Mouse (Mus musculus): ENCODE measurements at regions not wholly inside any gene's neighbourhood (a gene's known extent, or its start where the extent isn't known, plus 50 kb on each side); places are given as distances from the start of the nearest gene placed in this dataset.

GRCm38 (mm10) chr1:183826300-183826699 is 186.8 kb upstream of the Dusp10 start:
- Histone ChIP-seq H3K27me3 (ENCODE audit: insufficient read depth, low read length) (no peaks in the 10 kb centered on the region), H3K4me1 (replicated peaks; ENCODE audit: insufficient read depth, low read length) (no peaks in the 10 kb centered on the region), H3K4me3 (replicated peaks; ENCODE audit: low read depth, low read length) (no peak overlapping the region), H3K9me3 (replicated peaks; ENCODE audit: low read length) (no peaks in the 10 kb centered on the region), H3K9ac (ENCODE audit: low read depth, low read length) (no peak overlapping the region), H3K36me3 (ENCODE audit: insufficient read depth, low read length) (no peaks in the 10 kb centered on the region), H3K4me2 (ENCODE audit: low read length) (no peak overlapping the region), H3K27ac (no peak overlapping the region)
- TF ChIP-seq CTCF (IDR thresholded peaks at IDR 0.05; ENCODE audit: low read depth): no peak
- no peak for ATAC-seq (replicated peaks; ENCODE audit: low FRiP score, low read depth)
- no peak for DNase-seq (ENCODE audit: low spot score)
- 52% methylated on average over 4 of the region's 4 CpGs for WGBS

GRCm38 (mm10) chr1:183845135-183845534 is 168.0 kb upstream of the Dusp10 start:
- 68% methylated on average over 4 of the region's 4 CpGs for WGBS
- Histone ChIP-seq H3K4me3 (replicated peaks; ENCODE audit: low read depth, low read length) (no peak overlapping the region), H3K4me1 (replicated peaks; ENCODE audit: insufficient read depth, low read length) (no peaks in the 10 kb centered on the region), H3K9me3 (replicated peaks; ENCODE audit: low read length) (no peaks in the 10 kb centered on the region), H3K36me3 (ENCODE audit: insufficient read depth, low read length) (no peaks in the 10 kb centered on the region), H3K4me2 (ENCODE audit: low read length) (no peak overlapping the region), H3K27me3 (ENCODE audit: insufficient read depth, low read length) (no peaks in the 10 kb centered on the region), H3K9ac (ENCODE audit: low read depth, low read length) (no peak overlapping the region), H3K27ac (no peak overlapping the region)
- no peak for ATAC-seq (replicated peaks; ENCODE audit: low FRiP score, low read depth)
- TF ChIP-seq CTCF (IDR thresholded peaks at IDR 0.05; ENCODE audit: low read depth): no peak
- DNase-seq (ENCODE audit: low spot score): no peak

- H3K27me3 ChIP-seq (ENCODE audit: insufficient read depth, low read length): no peaks in the 10 kb centered on the region
- ATAC-seq (replicated peaks; ENCODE audit: low FRiP score, low read depth) (no peak), DNase-seq (ENCODE audit: low spot score) (no peak)
- TF ChIP-seq CTCF (IDR thresholded peaks at IDR 0.05; ENCODE audit: low read depth): peak; percentile 33; the same call in 1 of the 2 replicates
- no peak overlapping the region for H3K4me3 ChIP-seq (replicated peaks; ENCODE audit: low read depth, low read length)
- no peak overlapping the region for H3K4me2 ChIP-seq (ENCODE audit: low read length)
- H3K9me3 ChIP-seq (replicated peaks; ENCODE audit: low read length): no peaks in the 10 kb centered on the region
- WGBS: 79% methylated on average over 3 of the region's 3 CpGs
- no peaks in the 10 kb centered on the region for H3K4me1 ChIP-seq (replicated peaks; ENCODE audit: insufficient read depth, low read length)
- no peak overlapping the region for H3K27ac ChIP-seq
- H3K9ac ChIP-seq (ENCODE audit: low read depth, low read length): no peak overlapping the region
- H3K36me3 ChIP-seq (ENCODE audit: insufficient read depth, low read length): no peaks in the 10 kb centered on the region
Measured at GRCm38 (mm10) chr1:183853956-183854613, 159.0 kb upstream of the Dusp10 start.

- Histone ChIP-seq H3K4me1 (replicated peaks; ENCODE audit: insufficient read depth, low read length) (no peaks in the 10 kb centered on the region), H3K4me2 (ENCODE audit: low read length) (no peak overlapping the region), H3K4me3 (replicated peaks; ENCODE audit: low read depth, low read length) (no peak overlapping the region), H3K27ac (no peak overlapping the region), H3K9ac (ENCODE audit: low read depth, low read length) (no peak overlapping the region), H3K36me3 (ENCODE audit: insufficient read depth, low read length) (no peaks in the 10 kb centered on the region), H3K27me3 (ENCODE audit: insufficient read depth, low read length) (no peaks in the 10 kb centered on the region), H3K9me3 (replicated peaks; ENCODE audit: low read length) (no peaks in the 10 kb centered on the region)
- 53% methylated on average over 4 of the region's 4 CpGs for WGBS
- no peak for ATAC-seq (replicated peaks; ENCODE audit: low FRiP score, low read depth)
- DNase-seq (ENCODE audit: low spot score): no peak
- no peak for TF ChIP-seq CTCF (IDR thresholded peaks at IDR 0.05; ENCODE audit: low read depth)
Measured at GRCm38 (mm10) chr1:183865111-183865510, 148.0 kb upstream of the Dusp10 start.

GRCm38 (mm10) chr1:183865586-183865985 is 147.5 kb upstream of the Dusp10 start:
- no peaks in the 10 kb centered on the region for H3K36me3 ChIP-seq (ENCODE audit: insufficient read depth, low read length)
- no peak overlapping the region for H3K9ac ChIP-seq (ENCODE audit: low read depth, low read length)
- 87% methylated on average over 3 of the region's 3 CpGs for WGBS
- H3K4me3 ChIP-seq (replicated peaks; ENCODE audit: low read depth, low read length): no peak overlapping the region
- H3K27ac ChIP-seq: no peak overlapping the region
- ATAC-seq (replicated peaks; ENCODE audit: low FRiP score, low read depth) (no peak), DNase-seq (ENCODE audit: low spot score) (no peak)
- no peaks in the 10 kb centered on the region for H3K4me1 ChIP-seq (replicated peaks; ENCODE audit: insufficient read depth, low read length)
- no peaks in the 10 kb centered on the region for H3K27me3 ChIP-seq (ENCODE audit: insufficient read depth, low read length)
- no peaks in the 10 kb centered on the region for H3K9me3 ChIP-seq (replicated peaks; ENCODE audit: low read length)
- H3K4me2 ChIP-seq (ENCODE audit: low read length): no peak overlapping the region
- TF ChIP-seq CTCF (IDR thresholded peaks at IDR 0.05; ENCODE audit: low read depth): no peak

GRCm38 (mm10) chr1:183868965-183869364 is 144.1 kb upstream of the Dusp10 start:
- ATAC-seq (replicated peaks; ENCODE audit: low FRiP score, low read depth) (no peak), DNase-seq (ENCODE audit: low spot score) (no peak)
- H3K36me3 ChIP-seq (ENCODE audit: insufficient read depth, low read length): no peaks in the 10 kb centered on the region
- no peak overlapping the region for H3K9ac ChIP-seq (ENCODE audit: low read depth, low read length)
- H3K27me3 ChIP-seq (ENCODE audit: insufficient read depth, low read length): no peaks in the 10 kb centered on the region
- WGBS: 98% methylated on average over 5 of the region's 5 CpGs
- H3K4me3 ChIP-seq (replicated peaks; ENCODE audit: low read depth, low read length): no peak overlapping the region
- H3K4me1 ChIP-seq (replicated peaks; ENCODE audit: insufficient read depth, low read length): no peaks in the 10 kb centered on the region
- no peak for TF ChIP-seq CTCF (IDR thresholded peaks at IDR 0.05; ENCODE audit: low read depth)
- no peaks in the 10 kb centered on the region for H3K9me3 ChIP-seq (replicated peaks; ENCODE audit: low read length)
- no peak overlapping the region for H3K27ac ChIP-seq
- no peak overlapping the region for H3K4me2 ChIP-seq (ENCODE audit: low read length)

GRCm38 (mm10) chr1:183895936-183896335 is 117.2 kb upstream of the Dusp10 start:
- H3K4me2 ChIP-seq (ENCODE audit: low read length): no peak overlapping the region
- no peaks in the 10 kb centered on the region for H3K36me3 ChIP-seq (ENCODE audit: insufficient read depth, low read length)
- H3K9me3 ChIP-seq (replicated peaks; ENCODE audit: low read length): no peaks in the 10 kb centered on the region
- H3K4me1 ChIP-seq (replicated peaks; ENCODE audit: insufficient read depth, low read length): no peaks in the 10 kb centered on the region
- TF ChIP-seq CTCF (IDR thresholded peaks at IDR 0.05; ENCODE audit: low read depth): no peak
- H3K9ac ChIP-seq (ENCODE audit: low read depth, low read length): no peak overlapping the region
- H3K4me3 ChIP-seq (replicated peaks; ENCODE audit: low read depth, low read length): no peak overlapping the region
- no peak overlapping the region for H3K27ac ChIP-seq
- DNase-seq (ENCODE audit: low spot score) (no peak), ATAC-seq (replicated peaks; ENCODE audit: low FRiP score, low read depth) (no peak)
- WGBS: 93% methylated on average over 3 of the region's 3 CpGs
- no peaks in the 10 kb centered on the region for H3K27me3 ChIP-seq (ENCODE audit: insufficient read depth, low read length)
